Mouse (Mus musculus) B cell, adult 62 days (primary cell): ENCODE results near the gene Gm11020. TPM values are rescaled to one million over a fixed set of nuclear protein-coding genes. Genes with fewer than 3 reads are reported as not detected.

Experiments
- total RNA-seq: library from RNA; stranded (reverse); gene quantifications from 4 replicates; pipeline ENCODE4 v1.2.4, GENCODE M21; 2023

The Gm11020 gene
- total RNA-seq: not detected in 4 replicates

DNA sequence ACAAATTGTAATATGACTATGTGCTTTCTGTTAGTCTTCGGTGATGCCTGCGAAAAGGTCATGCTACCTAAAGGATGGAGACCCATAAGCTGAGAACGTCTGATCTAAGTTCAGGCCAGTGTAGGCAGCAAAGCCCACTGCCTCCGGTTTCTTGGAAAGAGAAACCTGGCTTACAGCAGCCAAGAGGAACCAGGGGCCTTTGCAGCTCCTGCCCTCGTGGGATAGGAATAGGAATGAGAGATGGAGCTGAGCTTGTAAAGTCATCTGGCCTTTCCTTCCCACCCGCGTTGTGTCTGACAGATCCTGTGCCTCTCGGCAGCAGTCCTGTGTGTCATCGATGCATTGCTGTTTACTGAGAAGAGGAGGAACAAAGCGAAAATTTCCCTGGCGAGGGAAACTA is at the start of gene Gm11020:
Gene Gm11020, plus strand, starts transcription at position 301 of the 400 bp plus-strand sequence.

DNA sequence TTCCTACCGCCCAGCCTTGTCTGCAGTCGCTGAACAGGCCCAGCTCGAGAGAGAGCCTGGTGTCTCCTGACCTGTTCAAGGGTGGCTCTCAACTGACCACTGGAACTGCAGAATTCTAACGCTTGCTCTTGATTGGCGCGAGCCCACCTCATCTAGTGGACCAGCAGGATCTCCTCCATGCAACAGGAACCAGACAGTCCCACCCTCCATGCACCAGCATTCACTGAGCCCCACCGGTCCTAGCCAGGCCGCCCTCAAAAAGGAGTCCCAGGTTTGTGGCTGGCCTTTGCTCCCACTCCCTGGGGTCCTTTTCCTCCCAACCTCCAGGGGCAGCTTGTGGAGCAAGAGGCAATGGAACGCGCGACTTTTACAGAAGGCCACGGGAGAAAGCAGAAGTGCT is 28.3 kb upstream of the Gm11020 start, which contains the start of gene Cmtm2a:
Gene Cmtm2a, minus strand, starts transcription at position 101 of the 400 bp plus-strand sequence.

DNA sequence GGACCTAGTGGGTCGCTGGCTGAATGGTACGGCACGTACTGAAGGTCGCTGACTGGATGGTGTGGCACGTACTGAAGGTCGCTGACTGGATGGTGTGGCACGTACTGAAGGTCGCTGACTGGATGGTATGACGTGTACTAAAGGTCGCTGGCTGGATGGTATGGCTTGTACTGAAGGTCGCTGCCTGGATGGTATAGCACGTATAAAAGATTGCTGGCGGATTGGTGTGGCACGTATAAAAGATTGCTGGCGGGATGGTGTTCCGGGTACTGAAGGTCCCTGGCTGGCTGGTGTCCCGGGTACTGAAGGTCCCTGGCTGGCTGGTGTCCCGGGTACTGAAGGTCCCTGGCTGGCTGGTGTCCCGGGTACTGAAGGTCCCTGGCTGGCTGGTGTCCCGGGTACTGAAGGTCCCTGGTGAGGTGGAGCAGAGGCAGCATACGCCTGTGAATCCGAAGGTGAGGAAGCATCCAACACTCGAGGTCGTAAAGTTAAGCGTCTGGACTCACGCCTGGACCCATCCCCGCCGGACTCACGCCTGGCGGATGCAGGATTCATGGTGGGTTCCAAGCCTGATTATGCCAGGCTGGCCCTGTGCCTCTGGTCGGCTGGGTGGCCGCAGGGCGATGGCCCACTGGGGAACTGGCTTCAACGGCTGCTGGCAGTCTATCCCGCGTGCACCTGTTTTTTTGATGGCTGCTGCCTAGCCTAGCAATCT is 11.8 kb upstream of the Gm11020 start, which contains the start of the genes Gm45711 and Cmtm1:
Gene Gm45711, minus strand, starts transcription at position 641 of the 715 bp plus-strand sequence.
Gene Cmtm1, minus strand, starts transcription at position 705 of the 715 bp plus-strand sequence.

DNA sequence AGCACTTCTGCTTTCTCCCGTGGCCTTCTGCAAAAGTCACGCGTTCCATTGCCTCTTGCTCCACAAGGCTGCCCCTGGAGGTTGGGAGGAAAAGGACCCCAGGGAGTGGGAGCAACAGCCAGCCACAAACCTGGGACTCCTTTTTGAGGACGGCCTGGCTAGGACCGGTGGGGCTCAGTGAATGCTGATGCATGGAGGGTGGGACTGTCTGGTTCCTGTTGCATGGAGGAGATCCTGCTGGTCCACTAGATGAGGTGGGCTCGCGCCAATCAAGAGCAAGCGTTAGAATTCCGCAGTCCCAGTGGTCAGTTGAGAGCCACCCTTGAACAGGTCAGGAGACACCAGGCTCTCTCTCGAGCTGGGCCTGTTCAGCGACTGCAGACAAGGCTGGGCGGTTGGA is 563 bp downstream of the Gm11020 start, which contains the start of gene Cmtm2b:
Gene Cmtm2b, plus strand, starts transcription at position 301 of the 400 bp plus-strand sequence.

DNA sequence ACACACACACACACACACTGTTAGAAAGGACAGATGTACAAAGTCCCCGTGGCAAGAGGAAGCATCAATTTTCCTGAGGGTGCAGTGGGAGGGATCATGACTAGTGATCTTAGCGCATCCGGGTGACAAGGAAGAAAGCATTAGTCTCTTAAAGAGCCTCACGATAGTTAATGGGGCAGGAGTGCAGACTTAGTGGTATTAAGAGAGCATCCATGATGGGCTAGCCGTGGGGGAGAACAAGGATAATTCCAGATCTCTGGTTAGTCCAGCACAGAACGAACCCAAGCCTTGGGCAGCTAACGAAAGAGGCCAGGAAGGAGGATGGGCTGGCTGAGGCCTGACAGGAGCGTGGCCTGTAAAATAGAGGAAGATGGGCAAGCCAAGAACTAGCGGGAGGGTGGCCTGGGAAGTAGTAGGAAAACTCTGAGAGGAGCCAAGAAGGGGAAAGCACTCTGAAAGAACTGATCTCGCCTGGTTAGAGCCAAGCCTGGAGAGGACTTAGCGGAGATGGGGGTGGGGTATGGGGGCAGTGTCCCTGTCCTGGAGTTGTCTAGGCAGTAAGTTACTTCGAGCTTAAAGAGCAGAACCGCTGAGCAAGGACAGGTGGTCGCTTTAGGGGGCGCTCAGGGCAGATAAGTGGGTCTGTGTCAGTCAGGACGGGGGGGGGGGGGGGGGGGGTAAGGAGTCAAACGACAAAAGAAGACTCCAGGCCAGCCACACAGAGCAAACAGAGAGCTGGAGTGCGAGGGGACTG is 18.0 kb downstream of the Gm11020 start, which contains the start of gene Cmtm3:
Gene Cmtm3, plus strand, starts transcription at position 182 of the 754 bp plus-strand sequence.

Other genes starting within 250 kb of the Gm11020 start
- gene Cdh5, start 219.9 kb upstream of the Gm11020 start, total RNA-seq: 0.66 to 1.3 TPM (median 0.96 TPM) in 4 replicates
- gene Bean1, start 151.1 kb upstream of the Gm11020 start, total RNA-seq: 0.18 TPM in 1 of 4 replicates, not detected in the others
- gene Tk2, start 73.0 kb upstream of the Gm11020 start, total RNA-seq: 101 to 119 TPM (median 103 TPM) in 4 replicates
- 63.3 to 74.0 TPM (median 72.5 TPM) in 4 replicates for gene Cklf, start 70.7 kb upstream of the Gm11020 start, total RNA-seq
- not detected in 4 replicates for gene Cmtm2a, start 28.4 kb upstream of the Gm11020 start, total RNA-seq
- not detected in 4 replicates for gene Gm45711, start 11.5 kb upstream of the Gm11020 start, total RNA-seq
- not detected in 4 replicates for gene Cmtm1, start 11.4 kb upstream of the Gm11020 start, total RNA-seq
- gene Cmtm2b, start 663 bp downstream of the Gm11020 start, total RNA-seq: not detected in 4 replicates
- gene Cmtm3, start 17.8 kb downstream of the Gm11020 start, total RNA-seq: 13.0 to 18.3 TPM (median 15.5 TPM) in 4 replicates
- 0.77 to 0.94 TPM (median 0.84 TPM) in 4 replicates for gene Cmtm4, start 74.2 kb downstream of the Gm11020 start, total RNA-seq
- gene Dync1li2, start 121.5 kb downstream of the Gm11020 start, total RNA-seq: 63.0 to 107 TPM (median 77.6 TPM) in 4 replicates
- 3.6 to 4.5 TPM (median 3.7 TPM) in 4 replicates for gene Terb1, start 188.3 kb downstream of the Gm11020 start, total RNA-seq
- 40.8 to 47.9 TPM (median 44.3 TPM) in 4 replicates for gene Nae1, start 213.1 kb downstream of the Gm11020 start, total RNA-seq
- 0.64 to 2.0 TPM (median 1.8 TPM) in 4 replicates for gene Car7, start 213.1 kb downstream of the Gm11020 start, total RNA-seq